Mouse (Mus musculus): ENCODE results near the gene Angptl8. TPM values are rescaled to one million over a fixed set of nuclear protein-coding genes. Genes with fewer than 3 reads are reported as not detected.

Gene Angptl8
- polyA plus RNA-seq, 1 experiment from 2014 or later: 1.9 TPM

DNA sequence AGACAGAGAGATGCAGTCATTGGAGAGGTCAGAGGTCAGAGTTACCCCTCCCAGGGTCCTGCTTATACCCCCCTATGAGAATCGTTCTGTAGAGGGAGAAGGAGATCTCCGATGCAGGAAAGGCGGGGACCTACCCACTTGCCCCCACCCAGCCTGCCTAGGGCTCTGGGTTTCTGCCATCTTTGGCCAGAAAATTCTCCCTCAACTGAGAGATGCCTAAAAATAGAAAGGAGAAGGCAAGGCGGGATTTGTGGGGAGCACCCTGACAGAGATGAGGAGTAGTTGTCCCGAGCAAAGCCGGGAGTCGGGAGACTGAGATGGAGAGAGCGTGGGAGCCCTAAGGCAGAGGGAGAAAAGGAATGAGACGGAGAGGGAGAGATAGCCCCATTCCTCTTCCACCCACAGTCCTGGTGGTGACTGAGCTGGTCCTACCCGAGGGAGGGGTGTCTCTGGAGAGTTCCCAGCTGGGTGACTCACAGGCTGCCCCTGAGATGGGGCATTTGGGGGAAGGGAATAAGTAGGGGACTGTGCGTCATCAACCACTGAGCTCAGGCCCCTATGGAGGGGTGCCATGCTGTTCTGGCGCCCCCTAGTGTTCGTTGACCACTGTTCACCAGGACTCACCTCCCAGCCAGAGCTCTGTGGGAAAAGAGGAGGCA lies 31.2 kb upstream of the Angptl8 start:
- ATAC-seq (replicated peaks; ENCODE audit: insufficient number of reproducible peaks, low FRiP score, low TSS enrichment): peak; percentile 73
- H3K4me1 ChIP-seq (ENCODE audit: control insufficient read depth, insufficient read depth, low read length): no peaks in the 10 kb centered on the region
- peaks cover 13% of the 10 kb centered on the region for H3K36me3 ChIP-seq (ENCODE audit: control insufficient read depth, insufficient read depth, low read length)
- H3K9me3 ChIP-seq (replicated peaks; ENCODE audit: control insufficient read depth, low read length): no peaks in the 10 kb centered on the region
- no peaks in the 10 kb centered on the region for H3K27me3 ChIP-seq (ENCODE audit: control insufficient read depth, insufficient read depth, low read length)
- WGBS (ENCODE audit: insufficient replicate concordance): 29% methylated on average over 13 of the region's 13 CpGs
- H3K4me2 ChIP-seq: peak overlapping the region; percentile 39
- 0 out of 2 replicates have a peak overlapping the region, but pooled peaks have one; percentile 3 for H3K4me3 ChIP-seq (ENCODE audit: low read depth, low read length)
- peak overlapping the region; percentile 10; the same call in 1 of the 2 replicates for H3K9ac ChIP-seq (ENCODE audit: low read depth, low read length)
- 0 out of 2 replicates have a peak overlapping the region, but pooled peaks have one; percentile 4 for H3K27ac ChIP-seq (ENCODE audit: low read depth, low read length)

DNA sequence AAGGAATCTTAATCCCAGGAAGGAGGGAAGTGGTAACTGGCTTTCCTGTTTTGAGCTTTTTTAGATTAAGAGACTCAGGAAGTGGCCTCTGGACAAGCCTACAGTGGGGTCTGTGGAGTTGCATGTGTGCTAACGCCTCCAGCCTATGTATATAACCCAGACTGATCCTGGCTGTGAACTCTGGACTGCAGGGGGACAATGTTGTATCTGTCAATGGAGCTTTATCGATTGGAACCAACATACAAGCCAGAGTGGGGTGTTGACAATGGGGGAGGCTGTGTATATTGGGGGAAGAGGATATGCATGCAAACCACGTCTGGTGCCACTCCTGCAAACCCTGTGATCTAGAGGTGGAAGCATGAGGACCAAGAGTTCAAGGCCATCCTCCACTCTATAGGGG lies 28.9 kb upstream of the Angptl8 start:
- no peak overlapping the region for H3K4me3 ChIP-seq (ENCODE audit: low read depth, low read length)
- H3K27ac ChIP-seq (ENCODE audit: low read depth, low read length): no peak overlapping the region
- no peak overlapping the region for H3K9ac ChIP-seq (ENCODE audit: low read depth, low read length)
- H3K4me2 ChIP-seq: no peak overlapping the region
- WGBS (ENCODE audit: insufficient replicate concordance): 52% methylated on average over 3 of the region's 3 CpGs
- H3K4me1 ChIP-seq (ENCODE audit: control insufficient read depth, insufficient read depth, low read length): no peaks in the 10 kb centered on the region
- ATAC-seq (replicated peaks; ENCODE audit: insufficient number of reproducible peaks, low FRiP score, low TSS enrichment): no peak
- H3K9me3 ChIP-seq (replicated peaks; ENCODE audit: control insufficient read depth, low read length): no peaks in the 10 kb centered on the region
- no peaks in the 10 kb centered on the region for H3K27me3 ChIP-seq (ENCODE audit: control insufficient read depth, insufficient read depth, low read length)
- peaks cover 9% of the 10 kb centered on the region; the same call in 1 of the 2 replicates for H3K36me3 ChIP-seq (ENCODE audit: control insufficient read depth, insufficient read depth, low read length)

DNA sequence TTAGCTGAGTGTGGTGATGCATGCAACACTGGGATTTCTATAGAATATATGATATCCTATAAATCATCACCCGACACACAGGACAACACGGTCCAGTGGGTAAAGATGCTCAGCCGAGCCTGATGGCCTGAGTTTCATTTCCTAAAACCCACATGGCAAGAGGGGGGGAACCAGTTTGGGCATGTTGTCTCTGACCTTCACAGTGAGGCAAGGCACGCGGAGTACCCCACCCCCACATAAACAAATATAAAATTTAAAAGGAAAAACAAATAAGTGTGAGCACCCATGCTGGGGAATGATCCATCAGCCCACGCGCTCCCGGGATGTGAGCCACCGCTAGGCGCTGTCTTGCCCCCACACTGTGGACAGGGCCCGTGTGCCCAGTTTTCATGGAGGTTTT lies 28.3 kb upstream of the Angptl8 start:
- H3K4me2 ChIP-seq: no peak overlapping the region
- ATAC-seq (replicated peaks; ENCODE audit: insufficient number of reproducible peaks, low FRiP score, low TSS enrichment): no peak
- peaks cover 8% of the 10 kb centered on the region; the same call in 1 of the 2 replicates for H3K36me3 ChIP-seq (ENCODE audit: control insufficient read depth, insufficient read depth, low read length)
- 86% methylated on average over 11 of the region's 11 CpGs for WGBS (ENCODE audit: insufficient replicate concordance)
- H3K4me1 ChIP-seq (ENCODE audit: control insufficient read depth, insufficient read depth, low read length): no peaks in the 10 kb centered on the region
- H3K4me3 ChIP-seq (ENCODE audit: low read depth, low read length): no peak overlapping the region
- H3K9ac ChIP-seq (ENCODE audit: low read depth, low read length): no peak overlapping the region
- no peaks in the 10 kb centered on the region for H3K27me3 ChIP-seq (ENCODE audit: control insufficient read depth, insufficient read depth, low read length)
- no peaks in the 10 kb centered on the region for H3K9me3 ChIP-seq (replicated peaks; ENCODE audit: control insufficient read depth, low read length)
- H3K27ac ChIP-seq (ENCODE audit: low read depth, low read length): no peak overlapping the region

DNA sequence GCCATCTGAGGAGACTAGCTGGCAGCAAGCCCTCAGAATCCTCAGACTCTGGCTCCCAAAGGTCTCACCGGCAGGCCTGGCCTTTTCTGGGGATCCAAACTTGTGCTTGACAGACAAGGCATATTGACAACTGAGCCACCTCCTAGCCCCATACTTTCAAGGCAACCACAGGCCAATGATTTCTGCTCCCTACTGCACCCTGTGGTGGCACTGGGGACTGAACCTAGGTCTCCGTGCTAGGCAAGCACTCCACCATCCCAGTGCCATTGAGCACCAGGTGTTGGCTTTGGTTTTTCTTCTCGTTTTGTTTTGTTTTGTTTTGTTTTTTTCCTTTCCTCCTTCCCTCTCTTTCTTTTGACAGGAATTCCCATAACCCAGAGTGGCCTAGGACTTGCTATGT lies 26.7 kb upstream of the Angptl8 start:
- ATAC-seq (replicated peaks; ENCODE audit: insufficient number of reproducible peaks, low FRiP score, low TSS enrichment): no peak
- H3K4me2 ChIP-seq: no peak overlapping the region
- 51% methylated on average over 3 of the region's 3 CpGs for WGBS (ENCODE audit: insufficient replicate concordance)
- no peak overlapping the region for H3K4me3 ChIP-seq (ENCODE audit: low read depth, low read length)
- H3K9ac ChIP-seq (ENCODE audit: low read depth, low read length): no peak overlapping the region
- H3K27ac ChIP-seq (ENCODE audit: low read depth, low read length): no peak overlapping the region
- H3K36me3 ChIP-seq (ENCODE audit: control insufficient read depth, insufficient read depth, low read length): peaks cover 5% of the 10 kb centered on the region
- no peaks in the 10 kb centered on the region for H3K9me3 ChIP-seq (replicated peaks; ENCODE audit: control insufficient read depth, low read length)
- H3K4me1 ChIP-seq (ENCODE audit: control insufficient read depth, insufficient read depth, low read length): no peaks in the 10 kb centered on the region
- no peaks in the 10 kb centered on the region for H3K27me3 ChIP-seq (ENCODE audit: control insufficient read depth, insufficient read depth, low read length)

DNA sequence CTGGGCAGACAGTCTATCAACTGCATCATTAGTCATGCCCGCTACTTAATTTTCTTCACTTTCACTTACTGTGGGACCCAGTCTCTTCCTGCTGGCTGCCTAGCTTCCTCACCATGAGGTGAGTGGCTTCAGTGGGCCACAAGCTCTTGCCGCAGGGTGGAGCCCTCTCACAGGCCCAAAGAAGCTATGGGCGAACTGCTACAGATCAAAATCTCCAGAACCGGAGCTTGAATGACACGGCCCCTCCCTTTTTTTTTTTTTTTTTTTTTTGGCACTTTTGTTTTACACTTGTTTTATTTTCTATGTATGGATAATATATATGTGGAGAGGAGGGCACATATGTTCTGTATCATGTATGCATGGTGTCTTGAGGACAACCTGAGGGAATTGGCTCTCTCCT lies 24.1 kb upstream of the Angptl8 start:
- H3K27me3 ChIP-seq (ENCODE audit: control insufficient read depth, insufficient read depth, low read length): no peaks in the 10 kb centered on the region
- no peak overlapping the region for H3K9ac ChIP-seq (ENCODE audit: low read depth, low read length)
- no peak overlapping the region for H3K4me3 ChIP-seq (ENCODE audit: low read depth, low read length)
- H3K36me3 ChIP-seq (ENCODE audit: control insufficient read depth, insufficient read depth, low read length): peaks cover 15% of the 10 kb centered on the region
- H3K27ac ChIP-seq (ENCODE audit: low read depth, low read length): no peak overlapping the region
- no peaks in the 10 kb centered on the region for H3K9me3 ChIP-seq (replicated peaks; ENCODE audit: control insufficient read depth, low read length)
- H3K4me1 ChIP-seq (ENCODE audit: control insufficient read depth, insufficient read depth, low read length): no peaks in the 10 kb centered on the region
- WGBS (ENCODE audit: insufficient replicate concordance): 77% methylated on average over 5 of the region's 5 CpGs
- H3K4me2 ChIP-seq: no peak overlapping the region
- ATAC-seq (replicated peaks; ENCODE audit: insufficient number of reproducible peaks, low FRiP score, low TSS enrichment): no peak

DNA sequence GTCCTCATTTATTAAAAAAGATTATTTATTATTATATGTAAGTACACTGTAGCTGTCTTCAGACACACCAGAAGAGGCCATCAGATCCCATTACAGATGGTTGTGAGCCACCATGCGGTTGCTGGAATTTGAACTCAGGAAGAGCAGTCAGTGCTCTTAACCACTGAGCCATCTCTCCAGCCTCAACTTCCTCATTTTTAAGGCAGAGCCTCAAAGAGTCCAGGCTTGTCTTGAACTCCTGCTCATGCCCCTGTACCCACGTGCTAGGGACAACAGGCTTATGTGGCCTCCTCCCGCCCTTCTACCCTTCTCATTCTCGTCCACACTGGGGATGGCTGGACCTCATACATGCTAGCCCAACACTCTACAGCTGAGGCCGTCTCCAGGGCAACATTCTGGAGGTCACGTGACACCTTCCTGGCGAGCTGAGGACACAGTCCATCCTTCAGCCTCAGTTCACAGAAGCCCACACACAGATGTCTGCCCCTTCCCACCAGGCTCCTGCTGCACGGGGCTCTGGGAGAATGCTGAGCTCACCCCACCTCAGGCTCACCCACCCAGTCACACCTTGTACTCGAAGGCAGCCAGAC lies 18.5 kb upstream of the Angptl8 start:
- Histone ChIP-seq H3K4me2 (no peak overlapping the region), H3K9ac (ENCODE audit: low read depth, low read length) (no peak overlapping the region), H3K27ac (ENCODE audit: low read depth, low read length) (no peak overlapping the region), H3K9me3 (replicated peaks; ENCODE audit: control insufficient read depth, low read length) (no peaks in the 10 kb centered on the region), H3K4me3 (ENCODE audit: low read depth, low read length) (no peak overlapping the region), H3K36me3 (ENCODE audit: control insufficient read depth, insufficient read depth, low read length) (peaks cover 27% of the 10 kb centered on the region), H3K4me1 (ENCODE audit: control insufficient read depth, insufficient read depth, low read length) (no peaks in the 10 kb centered on the region), H3K27me3 (ENCODE audit: control insufficient read depth, insufficient read depth, low read length) (no peaks in the 10 kb centered on the region)
- WGBS (ENCODE audit: insufficient replicate concordance): 74% methylated on average over 9 of the region's 9 CpGs
- no peak for ATAC-seq (replicated peaks; ENCODE audit: insufficient number of reproducible peaks, low FRiP score, low TSS enrichment)

DNA sequence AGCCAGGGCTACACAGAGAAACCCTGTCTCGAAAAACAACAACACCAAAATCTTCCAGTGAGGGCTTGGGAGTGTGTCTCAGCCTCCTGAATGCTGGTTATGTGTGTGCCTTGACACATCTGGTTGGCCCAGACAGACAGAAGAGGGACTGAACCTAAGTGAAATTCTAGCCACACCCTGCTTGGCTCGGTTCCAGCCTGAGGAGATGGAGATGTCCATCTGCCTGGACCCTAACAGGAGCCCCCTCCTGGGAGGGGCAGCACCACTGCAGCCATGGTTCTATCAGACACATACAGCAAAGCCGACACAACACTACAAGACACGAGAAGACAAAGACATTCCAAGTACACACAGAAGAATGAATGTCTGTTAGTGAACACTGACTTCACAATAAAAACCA lies 17.2 kb upstream of the Angptl8 start:
- H3K27ac ChIP-seq (ENCODE audit: low read depth, low read length): no peak overlapping the region
- H3K4me3 ChIP-seq (ENCODE audit: low read depth, low read length): no peak overlapping the region
- H3K9ac ChIP-seq (ENCODE audit: low read depth, low read length): no peak overlapping the region
- no peak overlapping the region for H3K4me2 ChIP-seq
- H3K36me3 ChIP-seq (ENCODE audit: control insufficient read depth, insufficient read depth, low read length): peaks cover 27% of the 10 kb centered on the region
- WGBS (ENCODE audit: insufficient replicate concordance): 75% methylated on average over 4 of the region's 4 CpGs
- H3K27me3 ChIP-seq (ENCODE audit: control insufficient read depth, insufficient read depth, low read length): no peaks in the 10 kb centered on the region
- ATAC-seq (replicated peaks; ENCODE audit: insufficient number of reproducible peaks, low FRiP score, low TSS enrichment): no peak
- no peaks in the 10 kb centered on the region for H3K9me3 ChIP-seq (replicated peaks; ENCODE audit: control insufficient read depth, low read length)
- no peaks in the 10 kb centered on the region for H3K4me1 ChIP-seq (ENCODE audit: control insufficient read depth, insufficient read depth, low read length)

DNA sequence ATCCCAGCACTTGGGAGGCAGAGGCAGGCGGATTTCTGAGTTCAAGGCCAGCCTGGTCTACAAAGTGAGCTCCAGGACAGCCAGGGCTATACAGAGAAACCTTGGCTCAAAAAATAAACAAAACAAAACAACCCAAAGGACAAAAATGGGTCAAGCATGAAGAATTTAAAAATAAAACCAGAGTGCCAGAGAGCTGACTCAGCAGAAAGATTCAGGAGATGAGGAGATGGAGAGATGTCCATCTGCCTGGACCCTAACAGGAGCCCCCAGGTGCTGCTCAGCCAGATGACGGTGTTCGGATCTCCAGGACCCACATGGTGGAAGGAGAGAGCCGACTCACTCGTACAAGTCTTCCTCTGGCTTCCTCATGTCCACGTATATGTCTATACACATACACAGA lies 16.7 kb upstream of the Angptl8 start:
- Histone ChIP-seq H3K9me3 (replicated peaks; ENCODE audit: control insufficient read depth, low read length) (no peaks in the 10 kb centered on the region), H3K4me3 (ENCODE audit: low read depth, low read length) (no peak overlapping the region), H3K4me1 (ENCODE audit: control insufficient read depth, insufficient read depth, low read length) (no peaks in the 10 kb centered on the region), H3K27ac (ENCODE audit: low read depth, low read length) (no peak overlapping the region), H3K4me2 (no peak overlapping the region), H3K36me3 (ENCODE audit: control insufficient read depth, insufficient read depth, low read length) (peaks cover 27% of the 10 kb centered on the region), H3K9ac (ENCODE audit: low read depth, low read length) (no peak overlapping the region), H3K27me3 (ENCODE audit: control insufficient read depth, insufficient read depth, low read length) (no peaks in the 10 kb centered on the region)
- 89% methylated on average over 6 of the region's 6 CpGs for WGBS (ENCODE audit: insufficient replicate concordance)
- no peak for ATAC-seq (replicated peaks; ENCODE audit: insufficient number of reproducible peaks, low FRiP score, low TSS enrichment)

Data from heart, embryonic 11.5 days (tissue).